Mouse (Mus musculus) brain, adult 2 months (tissue): Measurements from ENCODE around the gene Adtrp.

Experiments
- DNase-seq: peaks from one replicate; pipeline ENCODE4 v3.0.0; 2011; ENCODE audit warnings: low read depth, low spot score

Gene Adtrp

GRCm38 (mm10) chr13:41847516-41848126 lies at the start of gene Adtrp:
Adtrp (minus strand) TSS chr13:41847684.
- DNase-seq: no peak

DNA sequence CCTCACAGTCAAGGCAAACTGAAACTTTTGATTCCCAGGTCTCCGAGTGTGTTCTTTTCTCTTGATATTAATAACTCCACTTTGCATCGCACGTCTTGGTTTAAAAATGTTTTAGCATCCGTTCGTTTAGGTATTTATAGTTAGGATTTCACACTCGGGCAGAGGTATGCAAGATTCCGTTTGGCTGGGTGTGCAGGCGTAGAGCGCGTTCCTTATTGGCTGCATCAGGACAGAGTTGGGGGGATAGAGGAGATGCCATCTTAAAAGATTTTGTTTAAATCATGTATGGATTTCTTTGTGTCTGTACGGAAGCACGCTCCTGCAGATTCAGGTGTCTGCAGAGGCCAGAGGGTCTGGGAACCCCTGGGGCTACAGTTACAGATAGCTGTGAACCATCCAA lies 44.5 kb upstream of the Adtrp start:
- peak; percentile 42 for DNase-seq

DNA sequence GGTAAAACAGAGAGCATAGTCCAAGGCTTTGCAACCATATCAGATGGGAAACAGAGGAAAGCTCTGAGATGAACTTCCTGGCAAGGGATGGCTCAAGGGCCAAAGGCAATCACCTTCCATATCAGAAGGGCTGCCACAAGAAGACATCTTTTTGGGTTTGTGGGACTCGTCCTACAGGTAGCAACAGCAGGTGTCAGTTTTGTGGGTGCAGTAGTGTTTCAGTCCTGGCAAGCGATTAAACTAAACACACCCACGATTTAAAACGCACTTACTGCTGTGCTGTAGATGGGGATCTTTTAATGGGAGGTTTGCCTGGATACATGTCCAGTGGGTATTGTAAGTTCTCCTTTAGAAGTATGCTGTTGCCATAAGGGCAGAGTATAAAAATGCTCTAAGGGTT lies 43.1 kb upstream of the Adtrp start:
- no peak for DNase-seq

GRCm38 (mm10) chr13:41890111-41890600 lies 42.7 kb upstream of the Adtrp start:
- DNase-seq: no peak

DNA sequence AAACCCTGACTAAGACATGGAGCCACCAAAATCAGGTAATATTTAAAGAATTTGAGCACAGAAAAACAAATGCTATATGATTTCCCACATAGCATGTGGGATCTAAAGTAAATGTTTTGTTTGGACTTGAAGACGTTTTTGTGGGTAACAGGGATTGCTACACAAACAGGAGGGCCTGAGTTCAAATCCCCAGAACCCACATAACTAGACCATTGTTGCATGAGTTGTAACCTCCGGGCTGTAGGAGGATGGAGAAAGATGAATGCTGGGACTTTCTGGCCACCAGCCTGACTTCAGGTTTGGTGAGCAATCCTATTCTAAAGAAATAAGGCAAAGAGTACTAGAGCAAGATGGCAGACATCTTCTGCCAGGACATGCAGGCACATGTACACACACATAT lies 41.2 kb upstream of the Adtrp start:
- no peak for DNase-seq

- DNase-seq: no peak
Measured at GRCm38 (mm10) chr13:41886120-41886519, 38.6 kb upstream of the Adtrp start.

DNA sequence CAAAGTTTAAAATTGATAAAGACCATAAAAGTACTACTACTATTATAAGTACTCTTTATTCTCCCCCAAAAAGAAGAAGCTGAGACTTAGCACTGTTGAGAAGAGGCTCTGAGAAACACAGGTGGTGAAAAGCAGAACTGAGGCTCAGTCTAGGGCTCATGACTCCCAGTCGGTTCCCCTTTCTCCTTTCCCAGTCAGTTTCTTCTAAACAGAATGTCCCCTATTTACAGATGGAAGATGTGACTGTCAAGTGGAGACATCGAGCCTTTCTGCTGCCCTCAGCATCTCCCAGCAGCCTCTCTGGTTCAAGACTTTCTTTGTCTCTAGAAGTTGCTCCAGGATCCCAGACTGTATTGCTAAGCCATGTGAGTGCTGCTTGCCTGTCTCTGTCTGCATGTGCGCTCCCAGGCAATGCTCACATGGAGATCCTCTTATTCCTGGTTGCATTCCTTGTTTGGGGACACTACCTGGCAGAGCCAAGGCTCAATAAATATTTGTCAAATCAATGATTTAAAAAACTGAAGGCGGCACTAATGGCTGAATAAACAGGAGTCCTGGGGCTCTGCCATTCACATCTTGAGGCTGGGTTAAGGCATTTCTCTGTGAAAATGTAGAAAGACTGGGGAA lies 36.3 kb upstream of the Adtrp start:
- DNase-seq: peak; percentile 58

GRCm38 (mm10) chr13:41881201-41881600 lies 33.7 kb upstream of the Adtrp start:
- no peak for DNase-seq

GRCm38 (mm10) chr13:41880525-41880924 lies 33.0 kb upstream of the Adtrp start:
- no peak for DNase-seq

GRCm38 (mm10) chr13:41872686-41873085 lies 25.2 kb upstream of the Adtrp start:
- DNase-seq: no peak

- no peak for DNase-seq
Measured at GRCm38 (mm10) chr13:41872161-41872562, 24.7 kb upstream of the Adtrp start.

DNA sequence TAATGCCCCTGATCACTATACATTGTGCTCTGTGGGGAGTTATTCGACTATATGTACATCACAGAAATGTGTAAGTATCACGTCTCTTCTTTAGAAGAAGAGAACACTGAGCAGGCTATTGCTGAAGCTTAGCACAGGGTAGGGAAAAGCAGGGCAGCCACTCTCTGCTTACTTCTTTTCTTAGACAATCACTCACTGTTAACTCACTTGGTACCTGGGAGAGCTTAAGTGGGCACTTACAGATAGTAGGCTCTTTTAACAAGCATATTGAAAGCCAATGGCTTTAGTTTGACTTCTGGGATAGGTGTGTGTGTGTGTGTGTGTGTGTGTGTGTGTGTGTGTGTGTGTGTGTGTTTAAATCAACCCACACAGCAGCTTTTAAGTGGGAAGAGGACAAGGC lies 20.0 kb upstream of the Adtrp start:
- DNase-seq: no peak

DNA sequence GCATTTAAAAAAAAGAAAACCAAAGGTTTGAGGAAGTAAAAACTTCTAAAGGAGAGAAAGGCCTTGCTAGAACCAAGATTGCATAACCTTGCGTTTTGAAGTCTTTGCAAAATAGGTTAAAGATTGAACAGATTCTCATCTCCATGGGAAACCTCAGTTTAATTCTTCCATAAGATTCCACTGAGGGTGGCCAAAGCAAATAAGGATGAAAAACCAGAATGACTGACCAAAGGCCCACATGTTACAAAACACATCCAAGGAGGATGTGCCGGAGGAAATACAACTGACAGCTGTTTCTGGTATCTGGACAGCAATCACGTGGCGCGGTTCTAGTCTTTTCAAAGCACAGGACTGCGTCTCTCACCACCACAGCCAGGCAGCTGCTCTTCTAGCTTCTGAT lies 18.1 kb upstream of the Adtrp start:
- DNase-seq: peak; percentile 39

DNA sequence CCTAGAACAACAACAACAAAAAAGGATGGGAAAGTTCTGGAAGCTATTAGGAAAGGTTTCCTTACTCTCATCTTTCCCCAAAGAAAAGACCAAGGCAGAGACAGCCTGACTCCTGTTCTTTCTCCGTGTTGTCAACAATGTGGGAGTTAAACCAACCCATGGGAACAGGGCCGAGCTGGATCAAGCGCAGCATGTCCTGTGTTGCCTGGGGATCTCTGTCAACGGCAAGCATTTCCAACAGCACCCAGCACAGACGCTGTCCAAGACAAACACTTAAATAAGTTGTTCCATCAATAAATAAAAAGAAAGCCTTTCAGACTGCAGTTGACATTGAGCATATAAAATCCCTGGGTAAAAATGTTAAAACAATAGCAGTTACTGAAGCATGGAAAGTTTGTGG lies 17.6 kb upstream of the Adtrp start:
- DNase-seq: no peak

GRCm38 (mm10) chr13:41860603-41861405 lies 13.3 kb upstream of the Adtrp start:
- DNase-seq: no peak

DNA sequence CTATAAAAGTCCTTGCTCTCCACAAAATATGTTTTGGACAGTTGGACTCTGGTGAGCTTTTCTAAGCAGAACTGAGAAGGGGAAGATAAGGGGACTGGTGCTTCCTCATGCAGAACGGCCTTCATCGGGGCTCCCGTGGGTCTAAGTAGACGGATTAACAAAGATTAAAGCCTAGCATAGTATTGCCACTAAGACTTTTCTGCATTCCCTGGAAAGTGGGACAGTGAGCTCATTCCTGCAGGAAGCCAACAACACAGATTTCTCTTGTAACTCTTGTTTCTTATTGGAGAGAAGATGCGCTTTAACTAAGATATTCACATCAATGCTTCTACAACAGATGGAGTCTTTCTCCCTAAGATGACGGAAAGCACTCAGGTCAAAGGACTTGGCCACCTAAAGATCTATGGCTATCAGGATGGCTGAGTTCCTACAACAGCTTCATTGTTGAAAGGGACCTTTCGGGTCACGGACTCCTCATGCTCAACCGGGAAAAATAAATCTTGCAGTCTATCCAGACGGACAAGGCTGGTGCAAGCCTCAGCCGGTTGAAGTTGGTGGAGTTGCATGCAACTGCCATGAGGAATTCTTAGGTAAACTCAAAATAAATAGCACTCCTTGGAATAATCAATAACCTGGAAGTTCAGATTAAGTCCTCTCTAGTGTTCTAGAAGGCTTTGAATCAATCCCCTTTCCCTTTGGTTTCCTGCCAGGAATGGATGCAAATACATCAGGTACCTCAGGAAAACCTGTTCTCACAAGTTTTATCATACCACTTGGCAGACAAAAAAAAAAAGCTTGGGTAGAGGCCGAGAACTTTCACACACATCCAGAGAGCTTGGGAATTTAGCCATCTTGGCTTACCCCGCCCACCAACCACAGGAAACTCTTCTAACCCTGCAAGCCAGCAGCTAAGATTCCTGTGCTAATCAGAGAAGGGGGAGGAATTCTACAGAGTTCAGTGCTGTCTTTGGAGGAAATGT lies 8.0 kb upstream of the Adtrp start:
- no peak for DNase-seq

GRCm38 (mm10) chr13:41850727-41851378 lies 3.4 kb upstream of the Adtrp start:
- no peak for DNase-seq

GRCm38 (mm10) chr13:41846516-41846915 lies 968 bp downstream of the Adtrp start:
- DNase-seq: no peak

GRCm38 (mm10) chr13:41845013-41845412 lies 2.5 kb downstream of the Adtrp start:
- DNase-seq: no peak

GRCm38 (mm10) chr13:41844071-41844470 lies 3.4 kb downstream of the Adtrp start:
- no peak for DNase-seq

DNA sequence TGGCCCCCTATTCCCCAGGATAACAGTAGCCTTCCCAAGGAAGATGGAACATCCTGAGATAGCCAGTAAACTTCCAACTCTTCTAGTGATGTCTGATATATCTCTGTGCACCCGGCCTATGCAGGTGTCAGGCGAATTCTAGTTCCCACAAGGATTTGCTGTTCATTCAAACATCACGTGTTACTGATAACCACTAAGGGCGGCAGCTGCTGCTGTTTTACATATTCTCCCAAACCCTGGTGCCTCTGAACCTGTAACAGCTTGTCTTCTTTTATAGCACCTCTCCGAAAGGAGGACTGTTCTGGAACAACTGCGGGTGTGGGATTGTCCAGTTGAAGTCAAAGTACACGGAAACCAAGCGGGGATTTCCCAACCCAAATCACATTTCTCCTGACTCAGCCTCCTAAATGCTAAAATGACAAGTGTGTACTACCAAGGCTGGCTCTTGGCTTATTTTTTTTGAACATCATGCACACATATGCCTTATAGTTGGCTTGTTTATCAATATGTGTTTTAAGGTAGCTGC lies 13.8 kb downstream of the Adtrp start:
- no peak for DNase-seq
